Mouse (Mus musculus): ENCODE measurements around the gene Cachd1.

Gene Cachd1

GRCm38 (mm10) chr4:100924276-100924675 is 147.8 kb downstream of the Cachd1 start:
- DNase-seq, result no peak

GRCm38 (mm10) chr4:100925153-100925552 is 148.7 kb downstream of the Cachd1 start:
- no peak for DNase-seq

DNA sequence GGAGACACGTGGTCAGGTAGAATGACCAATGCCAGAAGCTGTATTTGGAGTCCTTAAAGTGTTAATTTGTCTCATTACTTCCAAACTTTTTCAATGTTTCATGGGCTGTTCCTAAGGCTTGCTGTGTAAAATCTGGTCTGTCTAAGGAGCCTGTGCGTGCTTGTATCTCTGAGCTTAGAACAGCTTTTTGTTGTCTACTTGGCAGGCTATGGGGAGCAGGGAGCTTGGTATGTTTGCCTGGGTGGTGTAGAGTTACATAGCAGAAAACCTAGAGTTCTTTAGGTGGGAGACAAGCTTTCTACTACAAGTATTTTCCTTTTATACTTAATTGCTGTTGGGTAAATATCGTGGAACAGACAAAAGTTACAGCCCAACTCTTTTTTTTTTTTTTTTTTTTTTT is 150.1 kb downstream of the Cachd1 start:
- no peak for DNase-seq

- no peak for DNase-seq
Observed at GRCm38 (mm10) chr4:100927059-100927458, 150.6 kb downstream of the Cachd1 start.

DNA sequence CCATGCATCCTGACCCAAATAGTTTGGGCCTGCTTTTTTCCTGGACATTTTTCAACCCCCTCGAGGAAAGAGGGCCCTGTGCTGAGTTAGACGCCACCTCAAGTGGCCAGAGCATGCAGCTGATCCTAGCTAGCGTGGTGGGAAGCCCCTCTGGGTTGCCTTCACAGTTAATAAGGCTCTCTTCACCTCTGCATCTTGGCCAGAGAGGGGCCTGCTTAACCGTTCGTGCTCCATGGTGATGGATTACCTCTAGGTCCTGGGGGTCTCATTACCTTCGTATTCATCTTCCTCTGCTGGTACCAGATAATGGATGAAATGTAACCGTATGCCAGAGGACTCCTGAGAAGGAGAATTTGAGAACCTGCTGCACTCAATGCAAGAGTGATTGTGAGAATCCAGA is 167.2 kb downstream of the Cachd1 start:
- DNase-seq, result no peak

DNA sequence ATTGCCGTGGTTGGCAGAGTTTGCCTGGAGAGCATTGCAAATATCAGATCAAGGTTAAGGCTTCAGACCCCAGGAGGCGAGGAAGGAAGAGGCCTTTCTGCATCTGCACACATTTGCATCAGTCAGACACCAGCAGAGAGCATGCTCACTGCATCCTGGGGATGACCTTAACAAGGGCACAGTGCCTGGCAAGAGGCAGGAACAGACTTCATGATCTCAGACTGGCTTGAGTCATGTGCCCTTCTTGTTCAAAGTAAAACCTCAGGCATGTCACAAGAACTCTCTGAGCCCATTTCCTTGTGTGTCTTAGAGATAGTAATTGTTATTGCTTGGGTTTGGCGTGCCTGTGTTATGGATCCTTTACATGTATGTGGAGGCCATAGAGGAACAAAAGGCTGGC is 167.8 kb downstream of the Cachd1 start:
- DNase-seq, result no peak

DNA sequence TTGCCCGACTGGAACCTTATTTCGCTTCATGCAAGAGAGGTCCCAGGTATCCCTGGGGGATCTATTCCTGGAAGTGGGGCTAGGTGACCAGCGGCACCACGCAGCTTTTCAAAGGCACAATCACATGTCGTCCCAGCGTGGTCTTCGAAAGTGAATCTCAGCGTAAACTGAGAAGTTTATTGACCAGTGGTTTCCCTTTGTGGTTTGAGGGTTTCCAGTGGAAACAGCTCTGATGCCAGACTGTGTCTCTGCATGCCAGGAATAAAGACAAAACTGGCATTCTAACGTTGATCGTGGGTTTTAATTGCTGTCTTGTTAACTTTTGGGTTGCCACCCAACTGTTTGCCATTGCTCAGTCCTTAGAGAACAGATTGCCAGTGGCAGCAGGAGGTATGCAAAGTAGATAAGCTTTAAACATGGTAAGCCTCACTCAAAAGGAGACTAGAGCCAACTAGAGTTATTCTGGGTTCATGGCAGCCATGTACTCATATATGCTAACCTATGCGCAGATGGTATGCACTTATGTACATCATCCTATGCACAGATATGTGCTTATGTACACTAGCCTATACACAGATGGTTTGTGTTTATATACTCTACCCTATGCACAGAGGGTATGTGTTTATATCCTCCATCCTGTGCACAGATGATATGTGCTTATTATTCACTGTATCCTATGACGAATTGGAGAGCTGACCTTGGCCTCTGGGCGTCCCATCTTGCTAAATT is 168.9 kb downstream of the Cachd1 start:
- peak; percentile 10 for DNase-seq

DNA sequence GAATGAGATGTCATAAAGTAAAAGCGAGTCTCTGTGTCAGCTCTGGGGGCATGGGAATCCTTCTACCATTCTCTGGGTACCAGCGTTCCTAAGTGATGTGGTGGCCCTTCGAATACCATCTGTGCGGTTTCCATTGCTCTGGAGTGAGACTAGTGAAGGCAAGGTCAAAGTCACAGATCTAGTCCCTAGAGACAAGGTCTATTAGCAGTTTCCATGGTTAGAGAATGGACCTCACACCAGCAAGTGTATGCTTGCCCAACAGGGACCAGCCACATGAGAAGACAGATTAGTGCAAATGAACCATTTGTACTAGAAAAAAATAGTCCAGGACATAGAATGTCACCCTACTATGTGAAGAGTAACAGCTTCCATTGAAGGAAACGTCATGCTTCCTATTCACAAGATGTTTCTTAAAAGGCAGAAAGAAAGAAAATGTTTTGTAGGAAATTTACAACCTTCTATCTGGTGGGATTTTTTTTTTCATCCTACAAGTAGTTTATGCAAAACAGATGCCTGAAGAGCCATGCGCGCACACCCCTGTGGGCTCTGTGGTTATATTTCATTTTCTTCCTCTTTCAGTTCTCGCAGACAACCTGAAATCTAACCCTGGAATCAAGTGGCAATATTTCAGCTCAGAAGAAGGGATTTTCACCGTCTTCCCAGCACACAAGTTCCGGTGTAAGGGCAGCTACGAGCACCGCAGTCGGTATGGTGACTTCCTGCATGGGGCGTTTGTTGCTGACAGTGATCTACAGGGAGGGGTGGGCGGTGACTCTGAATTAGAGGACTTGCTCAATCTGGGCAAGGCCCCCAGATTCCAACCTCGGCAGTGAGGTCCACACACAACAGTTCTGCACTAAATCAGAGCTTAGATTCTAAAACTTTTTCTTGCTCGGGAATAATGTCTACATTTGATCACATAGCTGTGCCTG is 172.3 kb downstream of the Cachd1 start:
- no peak for DNase-seq

DNA sequence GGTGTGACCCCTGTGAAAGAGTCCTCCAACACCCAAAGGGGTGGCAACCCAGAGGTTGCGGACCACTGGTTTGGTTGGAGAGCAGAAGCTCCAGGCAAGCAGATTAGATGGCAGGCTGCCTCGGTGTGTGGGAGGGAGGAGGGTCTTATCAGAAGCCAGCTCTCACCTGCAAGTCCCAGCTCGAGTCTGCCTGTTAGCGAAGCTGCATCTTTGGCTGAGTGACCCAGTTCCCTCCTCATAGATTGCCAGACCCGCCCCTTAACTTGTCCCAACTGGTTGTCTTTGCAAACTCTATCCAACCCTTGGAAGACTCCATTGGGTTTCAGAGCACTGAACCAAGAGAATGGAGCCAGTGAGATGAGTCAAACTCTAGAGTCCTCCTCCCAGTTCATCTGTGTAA is 173.8 kb downstream of the Cachd1 start:
- no peak for DNase-seq

DNA sequence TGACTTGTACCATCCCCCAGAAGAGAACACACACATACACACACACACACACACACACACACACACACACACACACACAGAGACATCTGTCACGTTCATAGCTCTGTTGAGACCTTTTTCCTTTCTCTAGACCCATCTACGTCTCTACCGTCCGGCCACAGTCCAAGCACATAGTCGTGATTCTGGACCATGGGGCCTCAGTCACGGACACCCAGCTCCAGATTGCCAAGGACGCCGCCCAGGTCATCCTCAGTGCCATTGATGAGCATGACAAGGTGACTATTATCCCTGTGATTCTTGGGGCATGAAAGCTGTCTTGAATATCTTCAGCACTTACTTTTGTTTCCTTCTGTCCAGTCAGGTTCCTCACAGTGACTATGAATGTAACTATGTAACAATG is 175.4 kb downstream of the Cachd1 start:
- no peak for DNase-seq

GRCm38 (mm10) chr4:100963341-100963740 is 186.9 kb downstream of the Cachd1 start:
- DNase-seq, result no peak

GRCm38 (mm10) chr4:100963796-100964195 is 187.3 kb downstream of the Cachd1 start:
- DNase-seq, result no peak

DNA sequence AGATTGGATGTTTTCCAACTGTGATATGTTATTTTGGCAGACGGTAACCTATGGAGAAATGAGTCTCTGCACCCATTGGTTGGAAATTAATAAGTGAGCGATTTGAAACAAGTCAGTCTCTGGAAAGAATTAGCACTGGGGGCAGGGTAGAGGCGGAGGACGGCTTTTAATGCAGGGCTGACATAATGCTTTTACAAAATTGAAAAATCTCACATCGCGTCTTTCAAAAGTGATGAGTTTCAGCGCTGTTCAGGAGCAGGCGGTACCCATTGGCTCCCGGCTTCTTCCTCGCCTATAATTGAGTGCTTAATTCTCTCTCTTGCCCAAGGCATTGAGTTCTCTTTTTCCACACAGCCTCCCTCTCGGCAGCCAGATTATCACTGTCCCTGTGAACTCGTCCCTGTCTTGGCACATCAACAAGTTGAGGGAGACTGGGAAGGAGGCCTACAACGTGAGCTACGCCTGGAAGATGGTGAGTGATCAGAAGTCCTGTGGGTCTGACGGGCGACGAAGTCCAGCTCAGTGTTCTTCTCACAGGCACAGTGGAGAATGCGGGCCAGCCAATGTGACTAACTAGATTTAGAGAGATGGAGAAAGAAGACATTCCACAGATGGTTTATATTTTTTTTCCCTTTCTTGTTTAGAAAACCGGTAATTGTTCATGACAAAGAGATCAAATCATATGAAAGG is 191.4 kb downstream of the Cachd1 start:
- no peak for DNase-seq

DNA sequence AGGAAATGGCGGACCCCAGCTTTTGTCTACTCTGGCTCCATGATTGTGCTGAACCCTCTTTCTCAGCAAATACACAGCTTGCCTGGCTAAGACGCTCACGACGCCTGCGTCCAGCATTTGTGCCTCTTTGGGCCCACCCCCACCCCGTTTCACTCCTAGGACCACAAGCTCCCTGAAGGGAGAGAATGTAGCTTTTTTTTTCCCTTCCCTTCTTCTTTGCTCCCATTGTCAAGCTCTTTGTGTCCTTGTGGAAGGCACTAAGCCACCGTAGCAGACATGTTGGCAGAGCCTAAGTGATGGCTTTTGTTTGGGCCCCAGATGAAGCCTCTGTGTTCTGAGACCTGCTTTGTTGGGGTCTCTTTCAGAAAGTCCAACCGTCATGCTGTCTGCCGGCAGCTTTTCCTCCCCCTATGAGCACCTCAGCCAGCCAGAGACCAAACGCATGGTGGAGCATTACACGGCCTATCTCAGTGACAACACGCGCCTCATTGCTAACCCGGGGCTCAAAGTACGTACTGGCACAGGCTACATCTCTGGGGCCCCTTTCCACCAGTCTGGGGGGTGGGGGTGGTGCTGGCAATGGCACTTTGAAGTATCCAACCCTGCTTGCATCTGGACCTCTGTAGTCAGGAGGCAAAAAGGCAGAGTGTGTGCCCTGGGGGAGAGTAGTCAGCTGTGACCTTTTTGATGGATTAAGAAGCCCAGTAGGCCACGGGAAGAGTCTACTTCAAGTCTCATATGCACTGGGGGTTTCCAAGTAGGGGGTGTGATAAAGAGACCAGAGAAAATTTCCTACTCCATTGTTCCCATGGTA is 197.4 kb downstream of the Cachd1 start:
- no peak for DNase-seq

GRCm38 (mm10) chr4:100974455-100975035 is 198.1 kb downstream of the Cachd1 start:
- no peak for DNase-seq

DNA sequence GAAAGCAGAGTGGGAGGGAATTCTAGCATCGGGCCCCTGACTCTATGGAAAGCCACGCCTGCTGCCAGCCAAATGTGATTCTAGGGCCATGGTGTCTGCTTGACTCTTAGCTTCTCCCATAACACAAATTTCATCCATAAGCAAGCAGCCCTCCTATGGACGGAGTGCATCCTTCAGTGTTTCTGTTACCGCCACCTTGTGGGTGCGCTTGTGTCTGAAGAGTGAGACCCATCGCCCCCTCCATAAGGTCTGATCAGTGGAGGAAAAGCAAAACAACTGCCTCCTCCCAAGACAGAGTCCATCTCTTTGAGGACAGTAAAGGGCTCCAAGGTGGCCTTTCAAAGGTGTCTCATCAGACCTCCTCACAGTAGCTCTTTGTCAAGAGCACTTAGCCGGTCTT is 201.0 kb downstream of the Cachd1 start:
- no peak for DNase-seq

GRCm38 (mm10) chr4:100987187-100987586 is 210.7 kb downstream of the Cachd1 start:
- no peak for DNase-seq

- DNase-seq, result no peak
Observed at GRCm38 (mm10) chr4:100988231-100988799, 211.8 kb downstream of the Cachd1 start.

GRCm38 (mm10) chr4:100990996-100991395 is 214.5 kb downstream of the Cachd1 start:
- DNase-seq, result no peak

DNA sequence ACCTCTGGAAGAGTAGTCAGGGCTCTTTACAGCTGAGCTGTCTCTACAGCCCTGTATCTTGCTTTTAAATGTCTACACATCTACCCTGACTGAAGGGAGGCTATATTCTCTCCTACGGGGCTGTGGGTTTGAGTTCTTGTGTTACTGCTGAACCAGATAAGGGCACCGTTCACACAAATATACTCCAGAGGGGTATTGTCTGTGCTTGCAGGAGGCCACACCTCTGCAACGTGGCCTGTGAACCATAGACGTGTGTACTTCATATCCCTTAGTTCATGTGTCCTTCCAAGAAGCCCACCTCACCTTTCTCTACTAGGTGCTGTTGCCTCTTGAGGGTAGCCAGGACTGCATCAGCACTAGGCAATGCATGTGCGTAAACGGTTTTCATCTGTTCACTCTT is 215.6 kb downstream of the Cachd1 start:
- no peak for DNase-seq

GRCm38 (mm10) chr4:100994442-100995255 is 218.2 kb downstream of the Cachd1 start:
- DNase-seq, result no peak

Measured in right cerebral cortex, postnatal 4 days (tissue).